Mouse (Mus musculus): ENCODE results near the gene Mrpl11.
A peak's percentile ranks its signal among the peaks of the same experiment; 100 is the strongest.

The Mrpl11 gene

GRCm38 (mm10) chr19:4961928-4962601, at the start of gene Mrpl11:
TSS of gene Mrpl11 (plus strand) at chr19:4962147.
- peak; percentile 81 for DNase-seq (ENCODE audit: low spot score)

- no peak for DNase-seq (ENCODE audit: low spot score)
These were observed 45.9 kb upstream of the Mrpl11 start for GRCm38 (mm10) chr19:4915924-4916603.

- no peak for DNase-seq (ENCODE audit: low spot score)
These were observed 45.1 kb upstream of the Mrpl11 start for GRCm38 (mm10) chr19:4916827-4917226.

GRCm38 (mm10) chr19:4919652-4920051, 42.3 kb upstream of the Mrpl11 start:
- DNase-seq (ENCODE audit: low spot score) = no peak

- no peak for DNase-seq (ENCODE audit: low spot score)
These were observed 36.7 kb upstream of the Mrpl11 start for GRCm38 (mm10) chr19:4925121-4925860.

- peak; percentile 99 for DNase-seq (ENCODE audit: low spot score)
These were observed 33.9 kb upstream of the Mrpl11 start, which contains the start of gene Dpp3 for GRCm38 (mm10) chr19:4927904-4928531. TSS of gene Dpp3 (minus strand) at chr19:4928287.

GRCm38 (mm10) chr19:4928781-4929180, 33.2 kb upstream of the Mrpl11 start:
- no peak for DNase-seq (ENCODE audit: low spot score)

GRCm38 (mm10) chr19:4936896-4937295, 25.1 kb upstream of the Mrpl11 start:
- no peak for DNase-seq (ENCODE audit: low spot score)

- no peak for DNase-seq (ENCODE audit: low spot score)
These were observed 24.3 kb upstream of the Mrpl11 start for GRCm38 (mm10) chr19:4937444-4938310.

- peak; percentile 79 for DNase-seq (ENCODE audit: low spot score)
These were observed 19.2 kb upstream of the Mrpl11 start, which contains the start of gene Peli3 for GRCm38 (mm10) chr19:4942551-4943252. TSS of gene Peli3 (minus strand) at chr19:4943127.

- no peak for DNase-seq (ENCODE audit: low spot score)
These were observed 18.7 kb upstream of the Mrpl11 start for GRCm38 (mm10) chr19:4943253-4943588.

- no peak for DNase-seq (ENCODE audit: low spot score)
These were observed 16.4 kb upstream of the Mrpl11 start for GRCm38 (mm10) chr19:4945540-4945939.

- DNase-seq (ENCODE audit: low spot score) = peak; percentile 72
These were observed 13.3 kb upstream of the Mrpl11 start for GRCm38 (mm10) chr19:4948641-4949040.

GRCm38 (mm10) chr19:4968236-4968635, 6.3 kb downstream of the Mrpl11 start:
- DNase-seq (ENCODE audit: low spot score) = no peak

GRCm38 (mm10) chr19:4981767-4982166, 19.8 kb downstream of the Mrpl11 start:
- DNase-seq (ENCODE audit: low spot score) = peak; percentile 28

- peak; percentile 98 for DNase-seq (ENCODE audit: low spot score)
These were observed 27.1 kb downstream of the Mrpl11 start for GRCm38 (mm10) chr19:4989013-4989412.

- no peak for DNase-seq (ENCODE audit: low spot score)
These were observed 27.7 kb downstream of the Mrpl11 start for GRCm38 (mm10) chr19:4989434-4990255.

GRCm38 (mm10) chr19:4990256-4990625, 28.3 kb downstream of the Mrpl11 start, which contains the start of gene Npas4:
TSS of gene Npas4 (minus strand) at chr19:4990316.
- no peak for DNase-seq (ENCODE audit: low spot score)

- no peak for DNase-seq (ENCODE audit: low spot score)
These were observed 28.8 kb downstream of the Mrpl11 start for GRCm38 (mm10) chr19:4990716-4991115.

GRCm38 (mm10) chr19:4992371-4992770, 30.4 kb downstream of the Mrpl11 start:
- DNase-seq (ENCODE audit: low spot score) = no peak
